Mouse (Mus musculus) forebrain, embryonic 16.5 days (tissue): ENCODE measurements around the gene Ccdc85c. TPM values are rescaled to one million over a fixed set of nuclear protein-coding genes. Genes with fewer than 3 reads are reported as not detected.
A peak's percentile ranks its signal among the peaks of the same experiment; 100 is the strongest.

Source experiments
- ATAC-seq: fragments of 200-750 bp; cut with Nextera tagmentation; 2 replicates; pipeline ENCODE4 v1.8.0; 2017; ENCODE audit warnings: mild to moderate bottlenecking, moderate library complexity
- H3K27ac ChIP-seq: fragments of 300-500 bp; sonication (generic); 2 replicates; pipeline ENCODE4 v1.5.1; 2014; ENCODE audit warnings: low read length, control low read depth
- H3K27me3 ChIP-seq: fragments of 300-500 bp; sonication (generic); replicated peaks from 2 replicates; pipeline ENCODE4 v1.6.1; 2014; ENCODE audit warnings: low read length; ENCODE audit not compliant: control insufficient read depth, insufficient read depth
- H3K36me3 ChIP-seq: fragments of 300-500 bp; sonication (generic); 2 replicates; pipeline ENCODE4 v1.6.1; 2014; ENCODE audit not compliant: control insufficient read depth, insufficient read depth
- H3K4me1 ChIP-seq: fragments of 300-500 bp; sonication (generic); replicated peaks from 2 replicates; pipeline ENCODE4 v1.6.1; 2014; ENCODE audit warnings: low read length; ENCODE audit not compliant: control insufficient read depth, insufficient read depth
- H3K4me2 ChIP-seq: fragments of 300-500 bp; sonication (generic); 2 replicates; pipeline ENCODE4 v1.6.1; 2014; ENCODE audit warnings: mild to moderate bottlenecking, low read length, control low read depth
- H3K4me3 ChIP-seq: fragments of 300-500 bp; sonication (generic); replicated peaks from 2 replicates; pipeline ENCODE4 v1.5.1; 2014; ENCODE audit warnings: mild to moderate bottlenecking, low read length, control low read depth
- H3K9ac ChIP-seq: fragments of 300-500 bp; sonication (generic); replicated peaks from 2 replicates; pipeline ENCODE4 v1.6.1; 2014; ENCODE audit warnings: low read depth, low read length, control low read depth
- H3K9me3 ChIP-seq: fragments of 300-500 bp; sonication (generic); 2 replicates; pipeline ENCODE4 v1.6.1; 2016; ENCODE audit warnings: low read length; ENCODE audit not compliant: control insufficient read depth
- WGBS: fragments of 180-500 bp; shearing (Covaris S2); extraction: QIAGEN DNeasy Blood & Tissue Kit; methylation state at CpG from one replicate; pipeline ENCODE4 v1.1.7; 2014; 5-methylcytosine and 5-hydroxymethylcytosine counted together
- polyA plus RNA-seq: library from polyadenylated mRNA; unstranded; fragments of >200 nt; fragmentation: Nextera tagmentation; extraction: Ambion mirVana; gene quantifications from 2 replicates; pipeline ENCODE4 v1.2.1, GENCODE M21; 2015

Ccdc85c gene
- polyA plus RNA-seq, 1 experiment from 2014 or later: 12.0 TPM

DNA sequence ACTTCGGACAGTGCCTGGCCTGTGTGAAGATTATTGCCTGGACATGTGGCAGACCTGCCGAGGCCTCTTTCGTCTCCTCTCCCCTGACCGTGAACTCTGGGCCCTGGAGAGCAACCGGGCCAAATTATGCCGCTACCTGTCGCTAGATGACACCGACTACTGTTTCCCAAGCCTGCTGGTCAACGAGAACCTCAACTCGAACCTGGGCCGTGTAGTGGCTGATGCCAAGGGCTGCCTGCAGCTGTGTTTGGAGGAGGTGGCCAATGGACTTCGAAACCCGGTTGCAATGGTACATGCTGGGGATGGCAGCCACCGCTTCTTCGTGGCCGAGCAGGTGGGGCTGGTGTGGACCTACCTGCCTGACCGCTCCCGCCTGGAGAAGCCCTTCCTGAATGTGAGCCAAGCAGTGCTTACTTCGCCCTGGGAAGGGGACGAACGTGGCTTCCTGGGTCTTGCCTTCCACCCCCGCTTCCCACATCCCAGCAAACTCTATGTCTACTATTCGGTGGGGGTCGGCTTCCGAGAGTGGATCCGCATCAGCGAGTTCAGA lies 36.6 kb upstream of the Ccdc85c start:
- 94% methylated on average over 27 of the region's 27 CpGs for WGBS
- H3K9ac ChIP-seq: no peak overlapping the region
- no peak overlapping the region for H3K4me3 ChIP-seq
- no peaks in the 10 kb centered on the region for H3K27me3 ChIP-seq
- ATAC-seq: no peak
- H3K9me3 ChIP-seq: no peaks in the 10 kb centered on the region
- H3K27ac ChIP-seq: no peak overlapping the region
- H3K4me2 ChIP-seq: no peak overlapping the region
- no peaks in the 10 kb centered on the region for H3K4me1 ChIP-seq
- no peaks in the 10 kb centered on the region for H3K36me3 ChIP-seq

DNA sequence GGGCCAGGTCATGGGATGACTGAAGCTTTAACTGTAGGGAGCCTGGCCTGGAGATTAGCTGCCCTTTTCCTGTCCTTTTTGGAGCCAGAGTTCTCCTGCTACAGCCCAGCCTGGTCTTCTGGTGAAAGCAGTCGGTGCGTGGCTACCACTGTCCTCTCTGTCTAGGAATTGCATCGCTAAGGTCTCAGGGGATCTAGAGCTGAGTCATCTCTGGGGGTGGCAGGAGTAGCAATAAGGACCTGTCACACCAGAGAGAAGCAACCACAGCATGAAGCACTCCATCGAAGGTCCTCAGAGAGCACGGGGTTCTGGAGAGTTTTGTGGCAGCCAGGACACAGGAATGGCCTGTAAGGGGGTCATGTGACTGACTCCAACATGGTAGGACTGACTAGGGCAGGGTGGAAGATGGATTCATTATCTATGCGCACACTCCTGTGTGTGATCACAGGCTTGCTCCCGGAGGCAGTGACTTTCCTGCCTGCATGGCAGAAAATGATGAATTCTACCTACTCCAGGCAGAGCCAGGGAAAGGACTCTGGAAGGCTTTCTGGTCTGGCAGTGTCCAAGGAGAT lies 35.3 kb upstream of the Ccdc85c start:
- Histone ChIP-seq H3K4me2 (no peak overlapping the region), H3K27ac (no peak overlapping the region), H3K4me1 (peaks cover 8% of the 10 kb centered on the region), H3K27me3 (0 out of 2 replicates have a peak, but pooled peaks cover 2% of the 10 kb centered on the region), H3K9ac (no peak overlapping the region), H3K4me3 (no peak overlapping the region), H3K9me3 (no peaks in the 10 kb centered on the region), H3K36me3 (no peaks in the 10 kb centered on the region)
- no peak for ATAC-seq
- WGBS: 82% methylated on average over 7 of the region's 7 CpGs

DNA sequence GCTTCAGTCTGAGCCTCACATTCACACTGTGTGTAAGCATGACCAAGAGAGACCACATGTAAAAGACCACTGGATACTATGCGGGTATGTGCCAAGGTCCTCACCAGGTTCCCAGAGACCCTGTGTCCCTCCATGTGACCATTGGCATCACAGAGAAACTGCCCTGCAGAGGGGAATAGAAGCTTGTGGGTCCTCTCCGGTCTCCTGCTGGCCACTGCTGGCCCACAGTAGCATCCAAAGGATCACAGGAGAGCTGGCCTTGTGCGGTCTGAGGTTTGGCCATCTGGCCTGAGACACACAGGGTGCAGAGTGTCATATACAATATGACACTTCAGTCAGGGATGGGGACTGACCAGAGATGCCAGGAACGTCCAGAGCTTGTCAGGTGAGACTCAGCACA lies 34.8 kb upstream of the Ccdc85c start:
- Histone ChIP-seq H3K27ac (no peak overlapping the region), H3K27me3 (0 out of 2 replicates have a peak, but pooled peaks cover 2% of the 10 kb centered on the region), H3K9me3 (no peaks in the 10 kb centered on the region), H3K4me1 (peaks cover 8% of the 10 kb centered on the region), H3K36me3 (no peaks in the 10 kb centered on the region), H3K9ac (no peak overlapping the region), H3K4me3 (no peak overlapping the region), H3K4me2 (no peak overlapping the region)
- ATAC-seq: no peak
- WGBS: 86% methylated on average over 4 of the region's 4 CpGs

DNA sequence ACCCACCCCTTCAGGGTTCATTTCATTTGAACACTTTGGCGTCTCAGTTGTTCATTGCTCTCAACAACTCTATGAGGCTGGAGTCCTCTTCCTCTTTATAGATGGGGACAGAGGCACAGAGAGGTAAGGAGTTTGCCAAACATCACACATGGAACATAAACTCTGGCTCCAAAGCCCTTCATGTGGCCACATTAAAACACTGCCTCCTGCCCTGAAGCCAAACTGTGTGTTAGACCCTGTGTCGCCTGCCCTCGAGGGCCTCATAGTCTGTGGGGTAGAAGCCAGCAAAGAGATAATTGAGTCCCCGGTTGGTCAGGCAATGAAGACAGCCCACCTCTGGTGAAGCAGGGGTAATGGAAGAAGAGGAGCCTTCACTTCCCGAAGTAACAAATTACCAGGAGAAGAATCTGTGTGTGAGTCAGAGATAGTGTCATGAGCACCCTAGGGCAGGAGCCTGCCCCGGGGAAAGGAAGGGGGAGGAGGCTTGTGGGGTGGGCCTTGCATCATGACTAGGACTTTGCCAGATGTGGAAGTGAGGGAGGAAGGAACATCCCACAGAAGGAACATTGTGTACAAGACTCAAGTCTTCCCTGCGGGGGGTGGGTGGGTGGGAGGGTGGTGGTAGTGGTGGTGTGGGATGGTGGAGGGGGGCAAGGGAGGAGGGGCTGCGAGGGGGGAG lies 34.0 kb upstream of the Ccdc85c start:
- Histone ChIP-seq H3K4me2 (no peak overlapping the region), H3K4me3 (no peak overlapping the region), H3K4me1 (peaks cover 8% of the 10 kb centered on the region), H3K9me3 (no peaks in the 10 kb centered on the region), H3K27ac (no peak overlapping the region), H3K9ac (no peak overlapping the region), H3K36me3 (no peaks in the 10 kb centered on the region), H3K27me3 (0 out of 2 replicates have a peak, but pooled peaks cover 2% of the 10 kb centered on the region)
- 79% methylated on average over 7 of the region's 8 CpGs for WGBS
- no peak for ATAC-seq

DNA sequence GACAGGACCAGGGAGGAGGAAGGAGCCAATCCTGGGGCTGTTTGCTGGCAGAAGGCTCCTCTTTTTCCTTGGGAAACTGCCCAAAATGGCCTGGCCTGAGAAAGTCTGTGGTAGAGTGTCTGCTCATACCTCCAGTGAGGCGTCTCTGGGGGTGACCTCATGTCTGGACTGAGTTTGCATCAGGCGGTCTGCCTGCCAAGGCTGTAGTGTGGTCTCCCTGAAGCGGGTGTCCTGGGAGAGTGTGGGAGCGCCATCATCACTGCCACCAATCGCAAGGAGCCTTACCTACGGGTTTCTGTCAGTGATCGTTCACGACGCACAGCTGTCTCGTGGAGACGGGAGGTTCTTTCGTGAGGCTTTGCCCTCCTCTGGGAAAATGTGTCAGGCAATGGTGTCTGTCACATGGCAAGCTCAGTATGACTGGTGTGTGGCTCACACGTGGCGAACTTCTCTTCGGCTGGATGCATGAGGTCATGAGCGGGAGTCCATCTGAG lies 33.2 kb upstream of the Ccdc85c start:
- no peak for ATAC-seq
- H3K9ac ChIP-seq: no peak overlapping the region
- WGBS: 86% methylated on average over 16 of the region's 16 CpGs
- H3K27ac ChIP-seq: no peak overlapping the region
- H3K27me3 ChIP-seq: 0 out of 2 replicates have a peak, but pooled peaks cover 2% of the 10 kb centered on the region
- peaks cover 8% of the 10 kb centered on the region for H3K4me1 ChIP-seq
- H3K9me3 ChIP-seq: no peaks in the 10 kb centered on the region
- no peak overlapping the region for H3K4me3 ChIP-seq
- H3K36me3 ChIP-seq: no peaks in the 10 kb centered on the region
- H3K4me2 ChIP-seq: no peak overlapping the region

DNA sequence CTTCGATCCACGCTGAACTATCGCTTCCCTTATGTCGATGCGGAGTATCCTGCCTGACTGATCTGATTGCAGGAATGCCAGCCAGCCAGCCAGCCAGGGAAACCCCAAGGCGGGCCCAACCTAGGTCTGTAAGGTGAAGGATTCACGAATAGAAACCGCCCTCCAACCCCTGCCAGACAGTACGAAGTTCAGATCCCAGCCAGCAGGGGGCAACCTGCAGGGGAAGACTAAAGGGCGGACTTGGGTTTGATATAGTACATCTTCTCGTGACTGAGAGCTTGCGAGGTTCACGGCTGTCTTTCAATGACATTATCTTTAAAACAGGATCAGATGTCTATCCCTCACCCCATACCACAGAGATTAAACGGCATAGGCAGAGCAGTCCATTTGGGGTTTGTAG lies 32.3 kb upstream of the Ccdc85c start:
- Histone ChIP-seq H3K4me2 (no peak overlapping the region), H3K27me3 (0 out of 2 replicates have a peak, but pooled peaks cover 2% of the 10 kb centered on the region), H3K4me3 (no peak overlapping the region), H3K27ac (no peak overlapping the region), H3K4me1 (peaks cover 8% of the 10 kb centered on the region), H3K9me3 (no peaks in the 10 kb centered on the region), H3K9ac (no peak overlapping the region), H3K36me3 (no peaks in the 10 kb centered on the region)
- ATAC-seq: no peak
- WGBS: 35% methylated on average over 14 of the region's 14 CpGs

DNA sequence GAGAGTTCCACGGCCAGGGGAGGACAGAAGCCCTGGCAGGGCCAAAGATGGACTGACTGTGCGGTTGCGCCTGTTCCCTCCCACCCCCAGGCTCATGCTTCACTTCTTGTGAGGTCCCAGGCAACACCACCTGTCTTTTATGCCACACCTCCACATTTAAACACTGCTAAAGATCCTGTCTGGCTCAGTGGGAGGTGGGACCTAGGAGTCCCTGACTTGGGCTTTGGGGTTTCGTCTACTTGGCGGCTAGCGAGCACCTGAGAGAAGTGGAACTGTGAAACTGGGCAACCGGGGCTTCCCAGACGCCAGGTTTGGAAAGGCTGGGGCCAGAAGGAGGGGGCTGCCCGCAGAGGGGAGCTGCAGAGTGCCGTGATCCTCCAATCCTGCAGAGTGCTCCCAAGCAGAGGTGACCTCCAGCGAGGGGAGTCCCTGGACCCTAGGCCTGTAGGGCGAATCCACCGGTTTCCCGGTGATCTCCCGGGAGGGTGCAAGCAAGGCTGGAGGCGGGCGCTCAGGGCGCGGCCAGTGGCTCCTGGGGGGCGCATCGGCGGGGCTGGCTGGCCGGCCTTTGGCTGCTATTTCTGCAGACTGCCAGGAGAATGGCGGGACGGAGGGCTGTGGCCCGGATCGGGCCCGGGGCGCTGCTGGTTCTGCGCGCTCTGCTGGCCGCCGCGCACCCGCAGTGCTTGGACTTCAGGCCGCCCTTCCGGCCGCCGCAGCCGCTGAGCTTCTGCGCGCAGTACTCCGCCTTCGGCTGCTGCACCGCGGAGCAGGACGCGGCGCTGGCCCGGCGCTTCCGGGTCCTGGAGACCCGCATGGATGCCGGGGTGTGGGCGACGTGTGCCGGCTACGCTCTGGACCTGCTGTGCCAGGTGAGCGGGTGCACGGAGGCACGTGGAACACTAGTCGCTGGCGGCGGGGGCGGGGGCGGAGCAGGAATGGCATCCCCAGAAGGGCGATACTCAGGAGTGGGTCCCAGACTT lies 30.9 kb upstream of the Ccdc85c start, which contains the start of gene Hhipl1:
Hhipl1 (plus strand) TSS at position 459 of the 983 bp plus-strand sequence.
- Histone ChIP-seq H3K4me1 (peaks cover 8% of the 10 kb centered on the region), H3K36me3 (no peaks in the 10 kb centered on the region), H3K4me3 (peak within 1 kb of the TSS; percentile 60), H3K9ac (peak within 1 kb of the TSS; percentile 81), H3K27me3 (0 out of 2 replicates have a peak, but pooled peaks cover 2% of the 10 kb centered on the region), H3K27ac (no peak within 1 kb of the TSS), H3K9me3 (no peaks in the 10 kb centered on the region), H3K4me2 (peak within 1 kb of the TSS; percentile 99)
- ATAC-seq: peak; percentile 62
- 4% methylated on average over 66 of the region's 67 CpGs for WGBS

DNA sequence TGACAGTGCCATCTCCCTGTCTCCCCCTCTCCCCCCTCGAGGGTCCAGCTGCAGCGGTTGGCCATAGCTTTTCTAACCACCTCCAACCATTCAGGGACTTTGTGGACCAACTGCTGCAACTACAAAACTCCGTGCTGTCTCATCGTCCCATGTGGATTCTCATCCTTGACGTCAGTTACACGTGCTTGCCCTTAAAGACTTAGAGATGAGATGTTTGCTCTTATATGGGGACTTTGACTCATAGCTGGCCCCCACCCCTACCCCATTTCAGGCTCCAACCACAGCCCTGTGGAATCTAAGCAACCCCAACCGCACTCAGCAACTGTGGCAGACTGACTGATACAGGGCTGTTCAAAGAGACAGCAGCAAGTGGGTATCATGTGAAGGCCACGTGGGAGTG lies 29.9 kb upstream of the Ccdc85c start:
- Histone ChIP-seq H3K9ac (no peak overlapping the region), H3K4me2 (no peak overlapping the region), H3K4me3 (no peak overlapping the region), H3K36me3 (no peaks in the 10 kb centered on the region), H3K27me3 (0 out of 2 replicates have a peak, but pooled peaks cover 2% of the 10 kb centered on the region), H3K9me3 (no peaks in the 10 kb centered on the region), H3K27ac (no peak overlapping the region), H3K4me1 (peaks cover 8% of the 10 kb centered on the region)
- 87% methylated on average over 8 of the region's 8 CpGs for WGBS
- no peak for ATAC-seq
